Mouse (Mus musculus) spleen, adult 2 months (tissue): Measurements from ENCODE around the gene Mrps31. TPM values are rescaled to one million over a fixed set of nuclear protein-coding genes. Genes with fewer than 3 reads are reported as not detected.

Source experiments
- DNase-seq, 2 experiments: peaks; one replicate each; pipeline versions ENCODE4 v3.0.0 to v3.0.0-alpha.2; 2012 to 2021; ENCODE audit warnings: low spot score in 2 of 2, low read depth in 1 of 2
- H3K27ac ChIP-seq: fragments of 200-500 bp; 2 replicates; pipeline ENCODE4 v1.5.1; 2012; ENCODE audit warnings: low read length, inconsistent platforms; ENCODE audit not compliant: insufficient read depth
- H3K27me3 ChIP-seq: fragments of 200-500 bp; 2 replicates; pipeline ENCODE4 v1.6.1; 2012; ENCODE audit warnings: mild to moderate bottlenecking, moderate library complexity, low read length, inconsistent platforms; ENCODE audit not compliant: control insufficient read depth, insufficient read depth
- H3K36me3 ChIP-seq: fragments of 200-500 bp; 2 replicates; pipeline ENCODE4 v1.6.1; 2012; ENCODE audit warnings: mild to moderate bottlenecking, low read length, inconsistent platforms; ENCODE audit not compliant: control insufficient read depth, insufficient read depth
- H3K4me1 ChIP-seq: fragments of 200-500 bp; 2 replicates; pipeline ENCODE4 v1.6.1; 2011; ENCODE audit warnings: inconsistent platforms; ENCODE audit not compliant: control insufficient read depth, insufficient read depth, insufficient read length
- H3K4me3 ChIP-seq: fragments of 200-500 bp; 2 replicates; pipeline ENCODE4 v1.5.1; 2011; ENCODE audit warnings: mild to moderate bottlenecking, inconsistent platforms; ENCODE audit not compliant: insufficient read depth, insufficient read length; ENCODE audit errors: extremely low read depth
- CTCF ChIP-seq: fragments of 200-500 bp; IDR thresholded peaks from 2 replicates; pipeline ENCODE4 v1.5.1; 2011; ENCODE audit warnings: mild to moderate bottlenecking, inconsistent platforms; ENCODE audit not compliant: insufficient read depth, insufficient read length, insufficient replicate concordance; ENCODE audit errors: extremely low read depth
- POLR2A ChIP-seq: fragments of 200-500 bp; IDR thresholded peaks from 2 replicates; pipeline ENCODE4 v1.6.1; 2011; ENCODE audit warnings: low read depth, low read length, inconsistent platforms
- WGBS: fragments of 180-500 bp; shearing (Covaris S2); methylation state at CpG from one replicate; pipeline ENCODE4 v1.1.7; 2018; 5-methylcytosine and 5-hydroxymethylcytosine counted together
- polyA plus RNA-seq: library from polyadenylated mRNA; depleted of rRNA; stranded (reverse); fragments of >200 nt; gene quantifications from 2 replicates; pipeline ENCODE4 v1.2.3, GENCODE M21; 2012; rRNA removed

Mrps31 gene
- polyA plus RNA-seq, 1 experiment, result 1.6 TPM

GRCm38 (mm10) chr8:22403235-22403634 lies 7.9 kb upstream of the Mrps31 start:
- Histone ChIP-seq H3K36me3 (no peaks in the 10 kb centered on the region), H3K4me3 (no peak overlapping the region), H3K27me3 (no peaks in the 10 kb centered on the region), H3K27ac (no peak overlapping the region), H3K4me1 (no peaks in the 10 kb centered on the region)
- DNase-seq, result no peak
- TF ChIP-seq CTCF (no peak), POLR2A (no peak)
- WGBS, result 72% methylated on average over 2 of the region's 2 CpGs

DNA sequence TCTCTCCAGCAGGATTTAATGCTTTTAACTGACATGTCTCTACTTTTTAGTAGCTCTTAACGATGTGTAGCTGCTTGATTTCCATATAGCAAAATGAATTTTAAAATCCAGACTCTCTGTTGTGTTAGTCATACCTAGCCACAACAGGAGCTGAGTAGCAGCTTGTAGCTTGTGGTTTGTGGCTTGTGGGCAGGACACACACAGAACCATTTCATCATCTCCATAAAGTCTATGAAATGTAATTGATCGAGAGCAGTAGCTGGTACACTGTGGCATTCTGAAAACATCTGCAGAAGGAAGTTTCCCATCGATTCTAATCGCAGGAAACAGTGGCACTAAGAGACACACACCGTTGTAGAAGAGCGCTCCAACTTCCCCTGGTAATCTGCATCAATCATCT lies 5.4 kb upstream of the Mrps31 start:
- Histone ChIP-seq H3K4me1 (no peaks in the 10 kb centered on the region), H3K27me3 (no peaks in the 10 kb centered on the region), H3K4me3 (no peak overlapping the region), H3K36me3 (no peaks in the 10 kb centered on the region), H3K27ac (no peak overlapping the region)
- DNase-seq, result no peak
- no peak for TF ChIP-seq CTCF
- no peak for TF ChIP-seq POLR2A
- WGBS, result 3% methylated on average over 6 of the region's 6 CpGs

DNA sequence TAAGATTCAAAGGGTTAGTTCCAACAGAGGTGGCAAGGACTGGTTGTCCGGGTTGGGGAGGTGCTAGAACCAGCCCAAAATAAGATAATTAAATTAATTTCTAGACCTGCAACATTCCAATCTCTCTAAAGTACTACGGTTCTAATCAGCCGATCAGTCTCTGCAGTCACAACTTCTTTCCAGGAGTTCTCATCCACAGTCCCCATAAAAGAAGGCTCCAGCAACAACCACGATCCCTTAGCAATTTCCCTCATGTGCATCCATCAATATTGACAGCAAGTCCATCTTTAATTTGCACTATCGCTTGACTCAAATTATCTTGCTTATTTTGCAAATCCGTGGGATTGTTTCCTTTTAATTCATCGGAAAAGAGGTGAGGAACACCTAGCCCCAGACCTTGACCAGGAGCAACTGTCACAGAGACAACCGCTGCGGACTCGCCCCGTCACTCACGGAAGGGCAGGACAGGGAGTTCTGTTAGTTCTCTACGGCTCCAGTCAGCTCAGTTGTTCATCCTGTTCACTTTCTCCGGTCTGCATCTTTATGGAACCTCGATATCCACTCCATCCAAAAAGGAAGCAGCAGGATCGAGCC lies 376 bp upstream of the Mrps31 start:
- Histone ChIP-seq H3K36me3 (0 out of 2 replicates have a peak, but pooled peaks cover 2% of the 10 kb centered on the region), H3K27me3 (no peaks in the 10 kb centered on the region), H3K4me1 (peaks cover 3% of the 10 kb centered on the region; the same call in 1 of the 2 replicates), H3K4me3 (peak overlapping the region; percentile 78), H3K27ac (no peak overlapping the region; the same call in 1 of the 2 replicates)
- TF ChIP-seq CTCF (no peak), POLR2A (no peak)
- 14% methylated on average over 16 of the region's 16 CpGs for WGBS
- no peak for DNase-seq

- no peaks in the 10 kb centered on the region for H3K27me3 ChIP-seq
- no peak overlapping the region for H3K27ac ChIP-seq
- H3K4me3 ChIP-seq, result peak overlapping the region; percentile 78
- 0 out of 2 replicates have a peak, but pooled peaks cover 2% of the 10 kb centered on the region for H3K36me3 ChIP-seq
- DNase-seq, result no peak
- 21% methylated on average over 8 of the region's 8 CpGs for WGBS
- no peak for TF ChIP-seq CTCF
- TF ChIP-seq POLR2A, result no peak
- H3K4me1 ChIP-seq, result peaks cover 3% of the 10 kb centered on the region; the same call in 1 of the 2 replicates
Measured at GRCm38 (mm10) chr8:22411971-22412370, 810 bp downstream of the Mrps31 start.

Other genes with a start within 250 kb of the Mrps31 start
- 0.74 and 1.0 TPM in 2 replicates for gene Nek3, start 244.9 kb upstream of the Mrps31 start, polyA plus RNA-seq
- gene Ckap2, start 225.5 kb upstream of the Mrps31 start, polyA plus RNA-seq, result 1.8 and 2.6 TPM in 2 replicates
- gene Vps36, start 218.6 kb upstream of the Mrps31 start, polyA plus RNA-seq, result 5.2 and 5.9 TPM in 2 replicates
- gene Thsd1, start 184.0 kb upstream of the Mrps31 start, polyA plus RNA-seq, result 2.1 and 2.3 TPM in 2 replicates
- gene Tpte, start 127.9 kb upstream of the Mrps31 start, polyA plus RNA-seq, result not detected in 2 replicates
- gene Slc25a15, start 12.8 kb upstream of the Mrps31 start, polyA plus RNA-seq, result 1.4 and 1.5 TPM in 2 replicates